Mouse (Mus musculus): ENCODE data around the gene Nos2. TPM values are rescaled to one million over a fixed set of nuclear protein-coding genes. Genes with fewer than 3 reads are reported as not detected.

Nos2 gene
- polyA plus RNA-seq, 1 experiment from 2014 or later: 0.82 TPM

Other genes starting within 250 kb of the Nos2 start
- 30.7 and 33.5 TPM in 2 replicates for gene Nlk, start 223.4 kb upstream of the Nos2 start, polyA plus RNA-seq (2015; fragmentation: Nextera tagmentation; extraction: Ambion mirVana)
- 33.2 and 34.3 TPM in 2 replicates for gene Ccnq, start 169.1 kb upstream of the Nos2 start, polyA plus RNA-seq (2015; fragmentation: Nextera tagmentation; extraction: Ambion mirVana)
- 25.3 and 28.2 TPM in 2 replicates for gene Lyrm9, start 94.2 kb upstream of the Nos2 start, polyA plus RNA-seq (2015; fragmentation: Nextera tagmentation; extraction: Ambion mirVana)
- gene Lgals9, start 64.2 kb downstream of the Nos2 start, polyA plus RNA-seq (2015; fragmentation: Nextera tagmentation; extraction: Ambion mirVana): 4.2 and 4.7 TPM in 2 replicates
- 2.3 and 3.7 TPM in 2 replicates for gene Ksr1, start 225.6 kb downstream of the Nos2 start, polyA plus RNA-seq (2015; fragmentation: Nextera tagmentation; extraction: Ambion mirVana)

Measured in midbrain, embryonic 13.5 days (tissue).